Mouse (Mus musculus) mesoderm, embryonic 11.5 days (tissue): ENCODE measurements around the gene Dynll1.
A peak's percentile ranks its signal among the peaks of the same experiment; 100 is the strongest.

Source experiments
- DNase-seq: peaks from one replicate; pipeline ENCODE4 v3.0.0-alpha.2; 2012; ENCODE audit warnings: low read depth, low spot score

Dynll1 gene

DNA sequence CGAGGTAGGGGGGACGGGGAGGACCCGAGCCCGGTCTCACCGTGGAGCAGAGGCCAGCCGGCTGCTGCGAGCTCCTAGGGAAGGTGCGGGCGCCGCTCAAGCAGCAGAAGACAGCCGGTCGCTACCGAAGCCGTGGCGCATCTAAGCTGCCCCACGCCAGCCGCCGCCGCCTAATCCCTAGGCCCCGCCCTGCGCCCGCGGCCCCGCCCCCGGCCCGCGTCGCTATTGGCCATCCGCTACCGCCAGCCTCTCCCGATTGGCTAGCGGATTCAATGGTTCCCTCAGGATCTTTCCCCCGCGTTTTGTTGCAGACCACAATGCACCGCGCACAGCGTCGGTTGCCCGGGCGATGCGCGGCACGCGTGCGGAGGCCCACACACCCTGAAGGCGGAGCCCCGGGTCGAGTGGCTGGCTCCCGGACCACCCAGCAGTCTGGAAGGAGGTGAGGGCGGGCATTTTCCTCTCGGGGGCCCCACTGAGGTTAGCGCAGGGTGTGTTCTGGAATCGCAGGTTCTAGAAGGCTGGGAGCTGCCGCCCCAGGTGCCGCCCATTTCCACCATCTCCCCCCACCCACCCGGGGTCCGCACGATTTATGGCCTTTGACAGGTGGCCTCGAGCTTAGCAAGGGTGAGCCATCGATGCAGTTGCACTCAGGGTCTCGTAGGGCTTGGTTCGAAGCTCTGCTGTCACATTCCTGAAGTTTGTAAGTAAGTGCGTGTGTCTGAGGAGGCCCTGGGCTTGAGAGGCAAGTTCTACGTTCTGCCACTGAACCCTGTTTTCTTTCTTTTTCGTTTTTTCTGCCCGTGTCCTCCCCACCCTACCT, at the start of gene Dynll1:
TSS of gene Dynll1 (minus strand) at position 208 of the 823 bp plus-strand sequence.
- DNase-seq, result peak; percentile 100

DNA sequence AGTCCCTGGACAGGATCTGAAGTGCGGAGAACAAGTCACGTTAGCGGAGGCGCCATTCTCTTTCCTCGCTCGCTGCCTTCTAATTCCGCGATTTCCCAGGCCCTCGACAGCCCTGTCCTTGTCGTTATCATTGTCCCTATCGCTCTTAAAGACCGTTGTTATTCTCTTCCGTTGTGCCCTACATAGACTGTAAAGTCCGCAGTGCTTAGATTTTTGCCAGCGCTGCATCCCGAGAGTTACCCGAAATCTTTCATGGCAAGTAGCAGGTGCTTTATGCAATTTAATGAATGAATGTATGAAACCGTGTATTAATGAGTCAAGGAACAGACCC, 48.4 kb upstream of the Dynll1 start:
- DNase-seq, result no peak

DNA sequence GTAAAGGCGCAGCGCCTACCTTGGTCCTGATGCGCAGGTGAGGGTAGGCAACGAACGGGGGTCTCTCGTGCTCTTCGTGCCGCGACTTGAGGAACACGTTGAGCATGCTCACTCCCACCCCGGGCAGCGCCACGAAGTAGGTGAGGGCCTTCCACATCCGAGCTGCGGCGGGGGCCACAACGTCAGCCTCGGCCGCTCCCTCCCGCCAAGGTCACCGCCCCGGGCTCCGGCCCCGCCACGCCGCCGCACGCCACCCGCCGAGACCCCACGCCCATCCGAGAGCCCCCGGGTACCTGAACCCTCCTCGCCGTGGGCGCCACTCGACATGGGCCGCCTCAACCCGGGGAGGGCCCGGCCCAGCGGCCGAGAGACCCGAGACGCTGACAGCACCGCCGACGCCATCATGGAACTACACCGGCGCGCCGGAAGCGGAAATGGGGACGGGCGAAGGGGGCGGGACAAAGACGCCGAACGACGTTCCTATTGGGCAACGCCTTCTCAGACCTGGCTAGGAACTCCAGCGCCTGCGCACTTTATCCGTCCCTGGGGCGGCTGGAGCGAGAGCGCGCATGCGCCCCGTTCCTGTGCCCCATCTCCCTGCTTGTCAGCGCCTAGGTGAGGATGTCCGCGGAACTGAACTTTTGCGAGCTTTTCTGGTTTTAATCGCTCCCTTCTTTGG, 47.9 kb upstream of the Dynll1 start, which contains the start of gene Cox6a1:
TSS of gene Cox6a1 (minus strand) at position 436 of the 679 bp plus-strand sequence.
- DNase-seq, result peak; percentile 100

- DNase-seq, result peak; percentile 91
Measured at GRCm38 (mm10) chr5:115347564-115347963, 46.8 kb upstream of the Dynll1 start.

GRCm38 (mm10) chr5:115341314-115342165, 40.7 kb upstream of the Dynll1 start:
- DNase-seq, result no peak

DNA sequence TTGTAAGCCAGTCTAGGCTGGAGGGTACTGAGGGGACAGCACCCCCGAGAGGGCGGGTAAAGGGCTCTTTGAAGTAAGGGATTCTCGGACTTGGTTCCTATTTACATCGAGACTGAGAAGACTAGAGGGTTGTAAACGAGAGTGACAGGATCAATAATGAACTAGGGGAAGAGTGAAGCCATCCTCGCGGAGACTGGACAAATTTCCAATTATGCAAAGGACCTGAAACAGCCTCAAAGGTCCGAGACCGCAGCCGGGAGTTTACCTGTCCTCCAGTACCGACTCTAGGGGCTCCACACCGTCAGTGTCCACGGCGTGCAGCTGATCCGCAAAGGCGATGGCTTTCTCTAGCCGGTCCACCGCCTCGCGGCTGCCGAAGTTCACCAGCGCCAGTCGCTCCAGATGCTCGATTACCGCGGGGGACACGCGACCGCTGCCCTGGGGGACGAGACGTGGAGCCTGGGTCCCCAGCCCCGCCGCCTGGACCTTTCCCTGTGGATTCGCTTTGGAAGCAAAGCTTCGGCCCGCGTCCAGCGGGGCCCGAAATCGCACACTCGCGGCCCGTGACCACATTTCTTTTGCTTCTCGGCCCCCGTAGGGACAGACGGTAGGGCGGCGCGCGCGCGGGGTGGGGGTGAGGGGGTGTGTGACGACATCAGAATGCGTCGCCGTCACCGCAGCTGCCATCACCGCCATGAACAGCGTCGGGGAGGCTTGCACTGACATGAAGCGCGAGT, 39.9 kb upstream of the Dynll1 start, which contains the start of the genes Gatc and Triap1:
TSS of gene Gatc (minus strand) at position 602 of the 737 bp plus-strand sequence.
TSS of gene Triap1 (plus strand) at position 649 of the 737 bp plus-strand sequence.
- DNase-seq, result peak; percentile 90

DNA sequence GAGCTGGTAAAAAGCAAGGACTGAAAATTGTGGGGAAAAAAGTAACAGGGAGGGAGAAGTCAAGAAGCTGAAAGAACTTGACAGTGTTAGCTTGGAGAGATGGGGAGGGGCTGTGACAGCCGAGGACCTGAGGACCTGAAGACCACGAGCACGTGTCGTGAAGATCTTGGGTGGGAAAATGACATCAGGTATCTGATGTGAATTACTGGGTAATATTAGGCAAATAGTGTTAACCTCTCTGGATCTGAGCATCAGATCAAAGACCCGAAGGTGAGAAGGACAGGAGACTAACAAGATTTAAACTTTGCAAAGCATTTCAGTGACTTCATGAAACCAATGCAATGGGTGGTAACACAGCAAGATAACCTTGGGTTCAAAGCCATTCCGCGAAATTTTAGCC, 39.2 kb upstream of the Dynll1 start:
- no peak for DNase-seq

DNA sequence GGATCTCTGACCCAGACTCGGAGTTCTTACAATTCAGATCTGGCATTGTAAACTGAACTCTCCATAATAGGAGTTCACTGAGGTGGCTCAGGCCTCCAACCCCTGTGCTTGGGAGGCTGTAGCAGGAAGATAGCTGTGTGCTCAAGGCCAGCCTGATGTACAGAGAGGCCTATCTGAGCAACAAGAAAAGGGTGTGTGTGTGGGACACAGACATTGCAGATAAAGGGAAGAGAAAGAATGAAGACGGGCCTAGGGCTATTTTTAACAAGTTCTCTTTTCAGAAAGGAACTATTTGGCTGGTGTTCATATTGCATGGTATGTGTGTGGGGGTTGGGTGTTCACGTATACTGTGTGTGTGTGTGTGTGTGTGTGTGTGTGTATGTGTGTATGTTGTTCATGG, 32.8 kb upstream of the Dynll1 start:
- DNase-seq, result no peak

DNA sequence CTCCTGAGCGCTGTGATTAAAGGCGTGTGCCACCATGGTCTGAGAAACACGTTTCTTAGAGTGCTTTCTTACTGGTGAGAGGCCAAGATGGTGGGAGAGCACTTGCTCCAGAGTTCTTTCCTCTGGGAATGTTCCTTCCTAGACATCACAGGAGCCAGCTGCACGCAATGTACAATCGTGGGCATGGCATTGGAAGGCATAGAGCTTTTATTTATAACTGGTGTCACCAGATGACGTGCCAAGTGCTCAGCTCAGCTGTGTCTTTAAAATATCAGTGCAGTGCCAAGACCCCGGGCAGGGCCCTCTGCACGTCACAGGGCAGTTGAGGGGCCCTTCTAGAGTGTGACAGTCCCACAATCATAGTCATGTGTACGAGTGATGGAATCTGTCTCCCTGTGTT, 30.2 kb upstream of the Dynll1 start:
- DNase-seq, result no peak

DNA sequence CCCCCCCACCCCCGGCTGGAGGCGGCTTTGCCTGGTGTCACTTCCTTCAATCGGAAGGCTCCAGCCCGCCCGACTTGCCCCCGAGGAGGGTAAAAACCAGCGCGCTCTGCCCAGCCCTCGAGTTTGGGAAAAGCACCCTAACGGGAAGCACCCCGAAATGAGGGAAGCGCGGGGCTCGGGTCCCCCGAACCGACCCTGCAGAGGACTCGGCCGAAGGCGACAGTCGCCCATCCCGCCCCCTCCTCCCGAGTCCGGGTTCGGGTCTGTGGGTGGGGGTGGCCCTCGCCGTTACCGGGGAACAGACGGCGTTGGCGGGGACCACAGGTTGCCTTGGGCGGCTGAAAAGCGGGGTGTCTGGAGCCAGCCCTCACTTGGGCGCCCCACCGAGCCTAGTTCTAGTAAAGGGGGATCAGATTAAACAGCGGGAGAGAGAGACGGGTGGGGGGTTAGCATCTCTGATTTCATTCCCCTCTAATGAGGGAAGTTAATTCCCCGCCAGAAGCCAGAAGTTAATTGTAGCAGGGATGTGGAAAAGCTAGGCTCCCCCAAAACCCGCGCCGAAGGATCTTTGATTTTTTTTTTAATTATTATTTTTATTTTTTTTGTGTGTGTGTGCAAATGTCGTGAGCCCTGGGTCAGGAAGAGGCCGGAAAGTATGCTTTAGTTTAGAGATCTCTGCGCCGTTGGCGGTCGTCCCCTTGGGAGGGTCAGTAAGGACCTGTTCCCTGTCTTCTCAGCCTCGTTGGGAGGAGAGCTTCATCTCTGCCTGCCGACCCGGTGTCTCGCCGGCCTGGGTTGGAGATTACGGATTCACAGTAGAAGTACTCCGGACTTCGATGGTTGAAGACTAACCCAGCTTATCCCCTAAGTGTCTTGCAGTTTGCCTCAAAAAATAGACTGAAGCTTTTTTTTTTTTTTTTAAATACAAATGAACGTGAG, 27.1 kb upstream of the Dynll1 start:
- no peak for DNase-seq

DNA sequence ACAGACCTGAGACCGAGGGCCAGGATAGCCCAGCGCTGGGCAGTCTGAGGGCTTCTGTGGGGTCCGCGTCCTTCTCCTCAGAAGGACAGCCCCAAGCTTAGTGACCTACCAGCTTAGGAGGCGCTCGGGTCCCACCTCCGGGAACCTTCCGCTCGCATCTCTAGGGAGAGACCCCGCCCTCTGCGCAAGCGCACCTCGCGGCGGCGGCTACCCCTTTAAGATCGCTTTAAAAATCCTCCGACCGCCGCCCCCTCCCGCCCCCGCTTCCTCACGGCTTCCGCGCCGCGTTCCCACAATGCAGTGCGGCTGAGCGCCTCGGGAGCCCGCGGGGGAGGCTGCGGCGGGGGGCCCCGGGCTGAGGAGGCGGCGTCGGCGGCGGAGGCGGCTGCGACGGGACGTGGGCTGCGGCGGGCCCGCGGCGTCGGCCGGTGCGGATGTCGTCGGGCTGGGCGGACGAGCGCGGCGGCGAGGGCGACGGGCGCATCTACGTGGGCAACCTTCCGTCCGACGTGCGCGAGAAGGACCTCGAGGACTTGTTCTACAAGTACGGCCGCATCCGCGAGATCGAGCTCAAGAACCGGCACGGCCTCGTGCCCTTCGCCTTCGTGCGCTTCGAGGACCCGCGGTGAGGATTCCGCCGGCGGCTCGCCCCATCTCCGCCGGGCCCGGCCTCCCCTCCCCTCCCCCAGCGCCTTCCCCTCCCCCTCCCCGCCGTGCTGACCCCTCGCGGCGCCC, 26.2 kb upstream of the Dynll1 start, which contains the start of gene Srsf9:
TSS of gene Srsf9 (plus strand) at position 303 of the 735 bp plus-strand sequence.
- peak; percentile 95 for DNase-seq

GRCm38 (mm10) chr5:115326256-115326831, 25.5 kb upstream of the Dynll1 start:
- DNase-seq, result no peak

- peak; percentile 82 for DNase-seq
Measured at GRCm38 (mm10) chr5:115319004-115319940, 18.5 kb upstream of the Dynll1 start.

DNA sequence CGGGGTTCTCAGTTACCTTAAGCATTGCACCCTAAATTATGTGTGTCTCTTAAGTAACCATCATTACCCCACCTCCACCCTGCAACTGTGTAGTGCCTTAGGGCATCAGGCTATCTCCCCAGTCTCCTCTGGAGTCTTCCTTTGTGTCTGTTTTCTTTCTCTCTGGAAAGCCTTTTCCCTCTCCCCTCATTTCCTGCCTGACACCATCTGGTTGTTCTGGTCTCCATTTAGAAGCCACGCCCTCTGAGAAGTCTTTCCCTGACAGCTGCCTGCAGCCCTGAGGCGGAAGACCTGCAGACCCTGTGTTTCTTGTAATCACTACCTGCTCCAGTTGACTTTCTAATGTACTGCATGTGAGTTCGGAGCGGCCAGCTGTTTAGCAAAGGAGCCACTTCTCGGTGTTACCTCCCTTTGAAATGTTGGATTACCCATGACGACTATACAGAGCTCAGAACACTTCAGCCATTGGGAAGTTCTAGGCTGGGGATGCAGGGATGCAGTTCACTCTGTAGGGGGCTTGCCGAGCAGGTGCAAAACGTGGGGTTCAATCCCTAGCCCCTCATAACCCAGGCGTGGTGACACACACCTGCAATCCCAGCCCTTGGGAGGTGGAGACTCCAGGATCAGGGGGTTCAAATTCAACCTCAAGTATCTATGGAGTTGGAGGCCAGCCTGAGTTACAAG, 17.0 kb upstream of the Dynll1 start:
- DNase-seq, result peak; percentile 75

DNA sequence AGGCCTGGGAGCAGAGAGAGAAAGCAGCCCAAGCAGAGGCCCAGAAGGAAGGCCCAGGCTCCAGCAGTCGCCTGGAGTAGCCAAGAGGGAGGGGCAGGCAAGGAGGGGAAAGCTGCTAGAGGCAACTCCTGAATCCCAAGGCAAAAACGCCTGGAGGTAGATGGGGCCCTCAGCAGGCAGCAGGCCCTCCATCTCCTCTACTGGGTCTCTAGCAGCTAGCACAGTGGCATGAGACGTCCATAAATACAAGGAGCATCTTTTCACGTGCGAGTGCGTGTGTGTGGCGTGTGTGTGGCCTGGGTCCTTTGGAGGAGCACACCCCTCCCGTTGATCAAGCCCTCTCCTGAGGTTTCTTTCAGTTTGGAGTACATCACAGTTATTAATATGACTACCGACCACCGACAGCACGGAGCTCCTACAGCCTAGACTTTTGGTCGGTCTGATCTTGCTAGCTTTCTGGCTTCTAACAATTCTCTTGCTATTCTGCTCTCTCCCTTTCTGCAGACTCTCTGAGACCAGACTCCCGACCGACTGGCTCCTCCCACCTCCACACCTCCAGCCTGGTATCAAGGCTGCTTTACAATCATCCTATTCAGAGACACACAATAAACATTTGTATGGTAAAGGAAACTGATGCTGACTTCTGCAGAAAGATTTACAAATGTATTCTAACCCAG, 16.3 kb upstream of the Dynll1 start:
- DNase-seq, result no peak

DNA sequence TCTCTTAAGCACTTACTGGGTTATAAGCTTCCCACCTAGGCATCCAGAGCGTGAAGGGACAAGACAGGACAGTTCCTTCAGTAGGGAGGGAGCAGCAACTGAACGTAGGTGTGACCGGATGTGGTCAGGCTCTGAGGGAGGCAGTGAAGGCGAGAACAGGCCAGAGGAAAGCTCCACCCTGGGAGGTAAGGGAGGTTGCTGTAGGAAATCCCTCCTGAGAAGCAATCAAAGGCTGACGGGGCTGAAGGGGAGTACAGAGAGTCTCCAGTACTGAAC, 12.8 kb upstream of the Dynll1 start:
- no peak for DNase-seq
